Mouse (Mus musculus) midbrain, embryonic 13.5 days (tissue): ENCODE results near the gene Hps3. TPM values are rescaled to one million over a fixed set of nuclear protein-coding genes. Genes with fewer than 3 reads are reported as not detected.
"Not testable (repeated sequence)": the region's sequence is repeated elsewhere in the genome, so short reads cannot be mapped to it uniquely, and the experiment has no call there.

Experiments used
- ATAC-seq: fragments of 200-750 bp; cut with Nextera tagmentation; 2 replicates; pipeline ENCODE4 v1.8.0; 2017; ENCODE audit warnings: mild to moderate bottlenecking, moderate TSS enrichment, moderate library complexity
- H3K27ac ChIP-seq: fragments of 300-500 bp; sonication (generic); 2 replicates; pipeline ENCODE4 v1.5.1; 2015; ENCODE audit warnings: inconsistent platforms, mild to moderate bottlenecking, moderate library complexity
- H3K27me3 ChIP-seq: fragments of 300-500 bp; sonication (generic); 2 replicates; pipeline ENCODE4 v1.6.1; 2015; ENCODE audit warnings: mild to moderate bottlenecking, inconsistent platforms
- H3K36me3 ChIP-seq: fragments of 300-500 bp; sonication (generic); 2 replicates; pipeline ENCODE4 v1.6.1; 2015; ENCODE audit warnings: mild to moderate bottlenecking, inconsistent platforms
- H3K4me1 ChIP-seq: fragments of 300-500 bp; sonication (generic); replicated peaks from 2 replicates; pipeline ENCODE4 v1.6.1; 2015; ENCODE audit warnings: inconsistent platforms
- H3K4me2 ChIP-seq: fragments of 300-500 bp; sonication (generic); replicated peaks from 2 replicates; pipeline ENCODE4 v1.6.1; 2015; ENCODE audit warnings: moderate library complexity, mild to moderate bottlenecking, inconsistent platforms
- H3K4me3 ChIP-seq: fragments of 300-500 bp; sonication (generic); replicated peaks from 2 replicates; pipeline ENCODE4 v1.5.1; 2015; ENCODE audit warnings: mild to moderate bottlenecking, inconsistent platforms
- H3K9ac ChIP-seq: fragments of 300-500 bp; sonication (generic); replicated peaks from 2 replicates; pipeline ENCODE4 v1.6.1; 2015; ENCODE audit warnings: mild to moderate bottlenecking, inconsistent platforms
- H3K9me3 ChIP-seq: fragments of 300-500 bp; sonication (generic); 2 replicates; pipeline ENCODE4 v1.6.1; 2016; ENCODE audit warnings: mild to moderate bottlenecking, inconsistent platforms
- WGBS: fragments of 180-500 bp; shearing (Covaris S2); methylation state at CpG from one replicate; pipeline ENCODE4 v1.1.7; 2015; 5-methylcytosine and 5-hydroxymethylcytosine counted together
- polyA plus RNA-seq: library from polyadenylated mRNA; unstranded; fragments of >200 nt; fragmentation: Nextera tagmentation; extraction: Ambion mirVana; gene quantifications from 2 replicates; pipeline ENCODE4 v1.2.1, GENCODE M21; 2015

Hps3 gene
- polyA plus RNA-seq, 1 experiment from 2014 or later, result 11.4 TPM

DNA sequence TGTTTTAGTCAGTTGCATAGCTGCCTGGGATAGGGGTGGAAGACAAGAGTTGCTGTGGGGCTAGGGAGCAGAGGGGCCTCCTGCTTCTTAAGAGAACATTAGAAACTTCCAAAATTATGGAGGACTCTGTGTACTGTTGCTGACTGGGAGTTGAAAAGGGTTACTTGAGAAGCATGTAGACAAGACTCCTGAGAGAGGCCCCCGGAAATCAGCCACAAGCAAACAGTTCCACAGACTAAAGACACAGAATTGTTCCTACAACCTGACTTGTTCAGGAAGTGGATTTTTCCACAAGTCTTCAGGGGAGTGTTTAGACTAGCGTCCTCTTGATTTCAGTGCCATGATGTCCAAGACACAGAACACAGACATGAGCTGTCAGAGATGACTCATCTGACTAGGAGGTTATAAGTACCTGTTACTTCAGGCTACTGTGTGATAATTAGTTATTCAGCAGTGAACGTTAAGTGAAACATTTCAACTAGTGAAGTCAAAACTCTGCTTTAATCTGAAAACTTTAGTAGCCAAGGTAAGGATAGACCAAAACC is 74.5 kb downstream of the Hps3 start:
- Histone ChIP-seq H3K4me1 (peaks cover 10% of the 10 kb centered on the region; the same call in 1 of the 2 replicates), H3K27me3 (no peaks in the 10 kb centered on the region)
- ATAC-seq, result no peak

DNA sequence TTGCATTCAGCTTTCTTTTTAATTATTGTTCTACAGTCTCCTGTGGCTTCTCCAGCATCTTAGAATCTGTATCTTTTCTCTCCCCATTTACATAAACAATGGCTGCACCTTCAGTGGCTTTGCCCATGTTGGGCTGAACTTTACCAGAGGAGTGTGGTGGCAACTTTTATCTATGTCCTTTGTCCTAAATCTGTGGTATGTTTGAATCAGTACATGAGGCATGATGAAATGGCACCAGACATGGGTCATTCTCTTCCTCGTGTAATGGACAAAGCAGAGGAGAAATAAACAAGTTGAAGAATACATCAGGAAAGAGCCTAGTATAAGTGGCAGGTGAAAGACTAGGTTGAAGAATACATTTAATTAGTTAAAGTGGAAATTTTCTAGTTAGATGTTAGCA is 76.1 kb downstream of the Hps3 start:
- Histone ChIP-seq H3K27ac (no peak overlapping the region), H3K4me1 (peaks cover 10% of the 10 kb centered on the region; the same call in 1 of the 2 replicates), H3K27me3 (no peaks in the 10 kb centered on the region), H3K9me3 (no peaks in the 10 kb centered on the region), H3K4me2 (no peak overlapping the region), H3K4me3 (no peak overlapping the region), H3K9ac (no peak overlapping the region), H3K36me3 (no peaks in the 10 kb centered on the region)
- WGBS, result 73% methylated on average over 1 of the region's 1 CpGs
- no peak for ATAC-seq

More for the DNA sequence above, 74.5 kb downstream of the Hps3 start:
- Histone ChIP-seq H3K9me3 (no peaks in the 10 kb centered on the region), H3K27ac (no peak overlapping the region), H3K9ac (no peak overlapping the region), H3K4me3 (no peak overlapping the region), H3K36me3 (no peaks in the 10 kb centered on the region), H3K4me2 (no peak overlapping the region)
- 74% methylated on average over 3 of the region's 3 CpGs for WGBS

DNA sequence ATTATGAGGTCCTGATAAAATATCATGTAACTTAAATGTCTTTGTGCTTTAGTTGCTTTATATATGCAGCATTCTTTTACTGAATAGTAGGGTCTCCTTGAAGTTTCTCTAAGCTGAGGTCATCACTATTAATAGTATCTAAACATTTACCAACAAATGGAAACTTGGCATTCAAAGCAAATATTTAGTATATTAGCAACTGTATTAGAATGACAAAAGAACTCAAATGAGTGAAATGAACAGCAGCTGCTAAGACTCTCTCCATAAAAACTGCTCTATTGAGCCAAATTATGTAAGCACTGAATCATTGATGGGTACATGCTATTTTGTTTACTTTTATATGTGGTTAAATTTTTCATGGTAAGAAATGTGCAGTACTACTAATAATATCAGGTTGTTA is 77.1 kb downstream of the Hps3 start:
- Histone ChIP-seq H3K27me3 (no peaks in the 10 kb centered on the region), H3K4me2 (no peak overlapping the region), H3K27ac (no peak overlapping the region), H3K9ac (no peak overlapping the region), H3K4me3 (no peak overlapping the region), H3K36me3 (no peaks in the 10 kb centered on the region), H3K4me1 (peaks cover 10% of the 10 kb centered on the region; the same call in 1 of the 2 replicates), H3K9me3 (no peaks in the 10 kb centered on the region)
- ATAC-seq, result no peak

DNA sequence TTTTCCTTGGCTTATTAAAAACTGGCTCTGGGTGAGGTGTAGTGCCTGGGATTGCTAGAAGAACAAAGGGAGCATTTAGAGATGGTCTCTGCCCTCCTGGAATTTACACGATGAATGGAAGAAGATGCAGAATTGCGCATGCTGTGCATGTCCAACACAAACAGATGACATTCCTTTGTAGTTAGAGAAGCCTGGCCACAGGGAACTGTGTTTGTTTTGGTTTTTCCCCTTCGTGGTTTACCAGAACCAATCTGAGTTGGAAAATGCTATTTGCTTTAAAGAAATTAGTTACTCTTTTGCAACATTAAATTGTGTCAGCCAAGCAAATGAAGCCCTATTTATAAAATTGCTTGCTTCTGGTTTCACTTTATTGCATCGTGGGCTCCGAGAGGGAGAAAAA is 78.2 kb downstream of the Hps3 start, which contains the start of gene Cp:
TSS of gene Cp (plus strand) at position 170 of the 400 bp plus-strand sequence.
- Histone ChIP-seq H3K36me3 (no peaks in the 10 kb centered on the region), H3K4me2 (no peak within 1 kb of the TSS), H3K9me3 (no peaks in the 10 kb centered on the region), H3K27me3 (no peaks in the 10 kb centered on the region), H3K4me1 (peaks cover 10% of the 10 kb centered on the region; the same call in 1 of the 2 replicates), H3K9ac (no peak within 1 kb of the TSS), H3K4me3 (no peak within 1 kb of the TSS), H3K27ac (no peak within 1 kb of the TSS)
- ATAC-seq, result 0 out of 2 replicates have a peak, but pooled peaks have one; percentile 40
- WGBS, result 30% methylated on average over 5 of the region's 5 CpGs

DNA sequence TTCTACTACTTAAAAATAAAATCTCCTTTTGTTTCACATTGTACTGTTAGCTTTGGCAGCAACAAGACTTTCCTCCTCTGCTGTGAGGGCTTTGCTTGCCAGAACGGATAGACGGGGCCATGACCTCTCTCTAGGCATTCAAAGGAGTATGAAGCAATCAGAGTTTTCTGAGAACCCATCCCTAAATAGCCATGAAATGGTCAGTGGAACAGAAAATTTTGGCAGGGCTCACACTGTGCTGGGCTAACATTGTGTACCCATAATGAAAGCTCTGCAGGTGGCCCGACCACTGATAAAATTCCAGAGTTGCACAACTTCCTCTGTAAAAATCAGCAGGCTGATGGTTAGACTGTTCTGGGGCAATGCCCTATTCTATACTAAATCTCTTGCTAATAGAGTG is 81.2 kb downstream of the Hps3 start:
- Histone ChIP-seq H3K9ac (no peak overlapping the region), H3K9me3 (no peaks in the 10 kb centered on the region), H3K4me1 (0 out of 2 replicates have a peak, but pooled peaks cover 5% of the 10 kb centered on the region), H3K4me3 (no peak overlapping the region), H3K27me3 (no peaks in the 10 kb centered on the region), H3K27ac (no peak overlapping the region), H3K4me2 (no peak overlapping the region), H3K36me3 (no peaks in the 10 kb centered on the region)
- 25% methylated on average over 3 of the region's 3 CpGs for WGBS
- ATAC-seq, result peak; percentile 76

DNA sequence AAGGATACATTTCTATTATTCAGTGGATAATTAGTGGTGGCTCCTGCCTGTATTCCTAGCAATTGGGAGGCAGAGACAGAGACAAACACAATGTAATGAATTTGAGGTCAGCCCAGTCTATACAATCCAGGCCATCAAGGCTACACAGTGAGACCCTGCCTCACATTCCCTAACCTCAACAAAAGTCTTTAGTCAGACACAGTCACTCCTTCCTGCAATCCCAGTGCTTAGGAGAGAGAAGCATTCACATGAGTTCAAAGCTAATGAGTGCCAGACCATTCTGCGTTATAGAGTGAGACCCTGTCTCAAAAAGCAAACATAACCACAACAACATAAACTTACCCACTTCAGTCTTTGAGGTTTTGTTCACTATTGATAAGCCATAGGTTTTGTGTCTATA is 81.7 kb downstream of the Hps3 start:
- Histone ChIP-seq H3K27ac (no peak overlapping the region), H3K4me1 (0 out of 2 replicates have a peak, but pooled peaks cover 5% of the 10 kb centered on the region), H3K36me3 (no peaks in the 10 kb centered on the region), H3K4me2 (no peak overlapping the region), H3K4me3 (no peak overlapping the region), H3K9me3 (no peaks in the 10 kb centered on the region), H3K9ac (no peak overlapping the region), H3K27me3 (no peaks in the 10 kb centered on the region)
- whole genome bisulfite sequencing, result 14% methylated on average over 1 of the region's 1 CpGs
- ATAC-seq, result no peak

DNA sequence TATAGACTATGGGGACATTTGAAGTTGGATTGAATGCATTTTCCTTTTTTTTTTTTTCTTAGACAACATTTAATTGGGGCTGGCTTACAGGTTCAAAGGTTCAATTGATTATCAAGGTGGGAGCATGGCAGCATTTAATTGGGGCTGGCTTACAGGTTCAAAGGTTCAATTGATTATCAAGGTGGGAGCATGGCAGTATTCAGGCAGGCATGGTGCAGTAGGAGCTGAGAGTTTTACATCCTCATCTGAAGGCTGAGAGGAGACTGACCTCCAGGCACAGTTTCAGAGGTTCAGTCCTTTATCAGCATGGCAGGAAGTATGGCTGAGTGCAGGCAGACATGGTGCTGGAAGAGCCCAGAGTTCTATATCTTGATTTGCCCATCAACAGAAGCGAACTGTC is 85.7 kb downstream of the Hps3 start:
- H3K4me3 ChIP-seq, H3K27me3 ChIP-seq, H3K4me1 ChIP-seq, H3K9ac ChIP-seq, ATAC-seq, H3K9me3 ChIP-seq, H3K27ac ChIP-seq, H3K4me2 ChIP-seq, H3K36me3 ChIP-seq: not testable (repeated sequence)
- 90% methylated on average over 1 of the region's 1 CpGs for WGBS

DNA sequence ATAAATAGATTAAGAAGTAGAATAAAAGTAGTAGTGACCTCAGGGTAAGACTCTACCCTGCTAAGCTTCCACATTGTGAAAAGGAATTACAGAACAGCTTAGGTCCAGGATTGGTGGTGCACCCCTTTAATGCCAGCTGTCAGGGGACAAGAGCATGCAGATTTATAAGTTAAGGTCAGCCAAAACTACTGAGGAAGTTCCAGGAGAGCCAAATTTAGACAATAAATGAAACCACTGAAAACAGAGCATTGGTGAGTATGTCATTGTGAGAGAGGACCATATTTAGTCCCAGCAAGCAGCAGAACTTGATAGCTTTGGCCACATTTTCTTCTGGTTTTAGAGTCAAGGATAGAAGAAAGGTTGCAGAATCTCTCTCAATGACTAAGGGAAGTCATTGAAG is 86.6 kb downstream of the Hps3 start:
- Histone ChIP-seq H3K36me3 (no peaks in the 10 kb centered on the region), H3K27ac (no peak overlapping the region), H3K27me3 (no peaks in the 10 kb centered on the region), H3K4me2 (no peak overlapping the region), H3K4me1 (no peaks in the 10 kb centered on the region), H3K9me3 (no peaks in the 10 kb centered on the region), H3K9ac (no peak overlapping the region), H3K4me3 (no peak overlapping the region)
- no peak for ATAC-seq

Other genes with a start within 250 kb of the Hps3 start
- gene Cp, start 78.3 kb downstream of the Hps3 start, polyA plus RNA-seq, result 6.2 and 8.9 TPM in 2 replicates
- gene Hltf, start 22.5 kb upstream of the Hps3 start, polyA plus RNA-seq, result 21.5 and 22.1 TPM in 2 replicates
- gene Gyg, start 120.0 kb upstream of the Hps3 start, polyA plus RNA-seq, result 24.5 and 25.0 TPM in 2 replicates
- gene Cpa3, start 206.9 kb upstream of the Hps3 start, polyA plus RNA-seq, result 0.11 and 0.18 TPM in 2 replicates
- 0.08 TPM in 1 of 2 replicates, not detected in the other for gene Cpb1, start 240.4 kb upstream of the Hps3 start, polyA plus RNA-seq